Mouse (Mus musculus) limb, embryonic 11.5 days (tissue): ENCODE measurements at regions not wholly inside any gene's neighbourhood (a gene's known extent, or its start where the extent isn't known, plus 50 kb on each side); places are given as distances from the start of the nearest gene placed in this dataset.

Experiments
- ATAC-seq: fragments of 200-750 bp; cut with Nextera tagmentation; 2 replicates; pipeline ENCODE4 v1.8.0; 2017; ENCODE audit warnings: low read depth; ENCODE audit not compliant: insufficient number of reproducible peaks, low FRiP score, low TSS enrichment
- DNase-seq: peaks from one replicate; pipeline ENCODE4 v3.0.0-alpha.2; 2015; ENCODE audit warnings: low spot score
- H3K27ac ChIP-seq: fragments of 300-500 bp; sonication (generic); replicated peaks from 2 replicates; pipeline ENCODE4 v1.5.1; 2014; ENCODE audit warnings: low read depth, mild to moderate bottlenecking, low read length
- H3K27me3 ChIP-seq: fragments of 300-500 bp; sonication (generic); 2 replicates; pipeline ENCODE4 v1.6.1; 2014; ENCODE audit warnings: mild to moderate bottlenecking, low read length, mixed read lengths; ENCODE audit not compliant: control insufficient read depth, insufficient read depth
- H3K36me3 ChIP-seq: fragments of 300-500 bp; sonication (generic); 2 replicates; pipeline ENCODE4 v1.6.1; 2014; ENCODE audit warnings: mild to moderate bottlenecking, low read length, moderate library complexity, mixed read lengths; ENCODE audit not compliant: control insufficient read depth, insufficient read depth
- H3K4me1 ChIP-seq: fragments of 300-500 bp; sonication (generic); 2 replicates; pipeline ENCODE4 v1.6.1; 2014; ENCODE audit warnings: low read length, mixed read lengths; ENCODE audit not compliant: control insufficient read depth, insufficient read depth
- H3K4me2 ChIP-seq: fragments of 300-500 bp; sonication (generic); 2 replicates; pipeline ENCODE4 v1.6.1; 2014; ENCODE audit warnings: low read depth, mild to moderate bottlenecking, moderate library complexity; ENCODE audit not compliant: severe bottlenecking
- H3K4me3 ChIP-seq: fragments of 300-500 bp; sonication (generic); 2 replicates; pipeline ENCODE4 v1.5.1; 2014; ENCODE audit warnings: low read depth, low read length
- H3K9ac ChIP-seq: fragments of 300-500 bp; sonication (generic); 2 replicates; pipeline ENCODE4 v1.6.1; 2014; ENCODE audit warnings: mild to moderate bottlenecking, low read length
- H3K9me3 ChIP-seq: fragments of 300-500 bp; sonication (generic); 2 replicates; pipeline ENCODE4 v1.6.1; 2016; ENCODE audit warnings: low read length; ENCODE audit not compliant: control insufficient read depth
- WGBS: fragments of 180-500 bp; shearing (Covaris S2); extraction: QIAGEN DNeasy Blood & Tissue Kit; methylation state at CpG from one replicate; pipeline ENCODE4 v1.1.7; 2014; 5-methylcytosine and 5-hydroxymethylcytosine counted together

DNA sequence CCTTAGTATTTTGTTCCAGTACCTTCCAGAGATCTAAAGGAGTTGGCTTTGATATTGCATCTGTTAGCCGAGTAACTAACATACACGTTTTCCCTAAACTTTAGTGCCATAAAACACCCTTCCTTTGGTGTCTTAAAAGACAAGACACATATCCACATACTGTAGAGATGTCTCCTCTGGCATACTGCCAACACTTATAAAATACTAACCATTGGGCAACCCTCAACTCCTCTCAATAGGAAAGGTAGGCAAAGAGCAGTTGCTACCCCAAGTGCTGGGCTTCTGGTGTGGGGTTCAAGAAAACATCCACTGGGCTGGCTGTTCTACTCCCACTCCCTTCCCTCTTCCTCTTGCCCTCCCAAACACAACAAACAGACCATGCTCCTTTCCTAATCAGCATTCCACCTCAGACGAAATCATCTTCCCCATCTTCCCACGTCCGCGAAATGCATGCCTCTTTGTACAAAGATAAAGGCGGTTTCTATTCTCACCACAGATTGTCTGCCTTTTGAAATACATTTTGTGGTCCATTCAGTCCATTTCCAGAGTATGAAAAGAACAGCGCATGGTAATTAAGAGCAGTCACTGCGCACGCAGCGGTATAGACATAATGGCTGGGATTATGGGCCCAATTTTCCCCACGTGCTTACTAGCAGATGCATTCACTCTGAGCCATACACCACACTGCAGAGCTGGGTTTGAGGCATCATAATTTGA is 409.9 kb upstream of the Tenm4 start:
- no peaks in the 10 kb centered on the region for H3K9me3 ChIP-seq
- ATAC-seq = no peak
- H3K27me3 ChIP-seq = no peaks in the 10 kb centered on the region
- no peak overlapping the region for H3K4me2 ChIP-seq
- no peak overlapping the region for H3K4me3 ChIP-seq
- H3K4me1 ChIP-seq = no peaks in the 10 kb centered on the region
- no peak overlapping the region for H3K27ac ChIP-seq
- DNase-seq = no peak
- 89% methylated on average over 12 of the region's 12 CpGs for WGBS
- H3K9ac ChIP-seq = no peak overlapping the region
- no peaks in the 10 kb centered on the region for H3K36me3 ChIP-seq

DNA sequence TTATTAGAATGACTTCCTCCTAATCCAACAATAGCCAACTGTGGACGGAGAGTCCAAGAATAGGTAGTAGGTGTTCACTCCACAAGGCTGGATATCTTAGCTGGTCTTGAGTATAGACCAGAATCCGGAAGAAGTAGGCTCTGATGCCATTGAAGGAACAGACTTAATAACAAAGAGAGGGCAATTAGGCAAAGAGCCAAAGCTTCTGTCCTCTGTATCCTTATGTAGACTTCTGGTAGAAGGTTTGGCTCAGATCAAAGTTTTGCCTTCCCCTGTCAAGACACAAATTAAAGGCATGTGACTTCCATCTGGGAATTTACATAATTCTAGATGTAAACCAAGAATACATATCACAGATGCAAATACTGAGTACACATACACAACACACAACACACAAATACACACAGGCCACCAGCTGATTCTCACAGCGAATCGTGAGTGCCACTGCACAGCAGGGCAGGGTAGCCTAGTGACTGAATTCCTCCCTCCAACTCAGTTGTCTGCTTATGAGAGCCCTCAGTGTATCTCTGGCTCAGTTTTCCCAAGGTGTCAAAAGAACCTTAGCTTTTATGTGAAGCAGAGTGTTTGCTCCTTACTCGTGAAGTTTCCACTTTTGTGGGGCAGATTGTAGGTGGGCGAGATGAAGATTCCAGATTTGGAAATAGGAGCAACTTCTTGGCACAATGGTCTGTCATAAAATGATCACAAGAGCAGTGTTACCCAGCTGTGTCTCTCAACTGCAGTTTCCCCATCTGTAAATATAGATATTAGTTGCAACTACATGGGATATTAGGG is 404.5 kb upstream of the Tenm4 start:
- no peak for DNase-seq
- H3K4me1 ChIP-seq = no peaks in the 10 kb centered on the region
- no peak overlapping the region for H3K4me3 ChIP-seq
- ATAC-seq = no peak
- no peaks in the 10 kb centered on the region for H3K36me3 ChIP-seq
- H3K9ac ChIP-seq = no peak overlapping the region
- H3K4me2 ChIP-seq = no peak overlapping the region
- H3K27ac ChIP-seq = no peak overlapping the region
- no peaks in the 10 kb centered on the region for H3K9me3 ChIP-seq
- 88% methylated on average over 6 of the region's 6 CpGs for WGBS
- no peaks in the 10 kb centered on the region for H3K27me3 ChIP-seq

DNA sequence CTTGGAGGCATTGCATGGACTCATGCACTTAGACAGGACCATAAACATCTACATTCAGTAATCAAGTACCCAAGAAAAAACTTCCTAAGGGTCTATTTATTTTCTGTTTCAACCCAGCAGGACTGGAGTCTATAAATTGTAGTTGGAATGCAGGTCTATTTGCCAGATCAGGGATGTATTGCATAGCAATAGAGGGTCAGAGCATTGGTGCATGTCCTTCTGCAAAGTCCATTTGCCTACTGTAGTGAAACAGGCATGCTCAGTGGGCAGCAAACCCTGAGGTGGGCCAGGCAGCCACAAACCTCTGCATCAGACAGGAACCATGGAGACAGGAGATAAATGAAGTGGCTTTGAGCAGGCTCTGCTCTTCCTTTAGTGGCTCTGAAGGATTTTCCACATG is 386.5 kb upstream of the Tenm4 start:
- no peak overlapping the region for H3K9ac ChIP-seq
- no peaks in the 10 kb centered on the region for H3K36me3 ChIP-seq
- no peaks in the 10 kb centered on the region for H3K9me3 ChIP-seq
- DNase-seq (no peak), ATAC-seq (no peak)
- no peak overlapping the region for H3K4me3 ChIP-seq
- no peaks in the 10 kb centered on the region for H3K27me3 ChIP-seq
- no peaks in the 10 kb centered on the region for H3K4me1 ChIP-seq
- no peak overlapping the region for H3K27ac ChIP-seq
- no peak overlapping the region for H3K4me2 ChIP-seq

DNA sequence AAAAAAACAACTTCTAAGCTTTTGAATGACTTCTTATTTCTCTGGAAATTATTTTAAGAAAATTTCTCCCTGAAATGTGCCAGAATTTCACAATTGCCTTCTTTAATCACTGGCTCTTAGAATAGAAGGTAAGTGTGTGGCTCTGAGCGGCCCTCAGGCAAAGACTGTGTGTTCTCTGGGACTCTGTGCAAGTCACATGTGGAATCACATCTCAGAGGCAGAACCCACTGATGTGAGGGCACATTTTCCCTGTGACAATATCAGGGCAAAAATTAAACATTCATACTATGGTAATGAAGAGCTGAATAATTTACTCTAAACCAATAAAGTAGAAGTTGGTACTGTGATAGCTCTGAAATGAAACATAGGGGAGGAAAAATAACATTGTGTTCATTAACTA is 383.5 kb upstream of the Tenm4 start:
- H3K4me3 ChIP-seq = no peak overlapping the region
- H3K36me3 ChIP-seq = no peaks in the 10 kb centered on the region
- ATAC-seq (no peak), DNase-seq (no peak)
- no peak overlapping the region for H3K27ac ChIP-seq
- no peaks in the 10 kb centered on the region for H3K27me3 ChIP-seq
- no peak overlapping the region for H3K4me2 ChIP-seq
- WGBS = 77% methylated on average over 1 of the region's 1 CpGs
- H3K4me1 ChIP-seq = no peaks in the 10 kb centered on the region
- H3K9me3 ChIP-seq = no peaks in the 10 kb centered on the region
- H3K9ac ChIP-seq = no peak overlapping the region

DNA sequence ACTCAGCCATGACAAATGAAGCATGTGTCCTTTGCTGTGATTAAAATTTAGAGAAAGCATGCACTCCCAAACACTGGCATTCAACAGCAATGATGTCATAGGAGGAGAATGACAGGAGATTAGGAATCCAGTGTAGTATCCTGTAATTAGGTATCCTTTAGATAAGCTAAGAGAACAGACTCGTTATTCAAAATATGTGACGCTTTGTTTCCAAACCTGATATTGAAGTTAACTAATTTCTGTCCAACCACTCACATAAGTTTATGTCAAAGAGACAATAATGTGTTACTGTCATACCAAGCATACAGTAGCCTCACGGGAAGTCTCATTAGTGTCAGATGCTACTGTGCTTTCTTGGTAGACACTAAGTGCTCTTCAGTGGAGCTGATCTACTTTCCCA is 383.1 kb upstream of the Tenm4 start:
- Histone ChIP-seq H3K9ac (no peak overlapping the region), H3K4me1 (no peaks in the 10 kb centered on the region), H3K4me2 (no peak overlapping the region), H3K9me3 (no peaks in the 10 kb centered on the region), H3K27me3 (no peaks in the 10 kb centered on the region), H3K27ac (no peak overlapping the region), H3K36me3 (no peaks in the 10 kb centered on the region), H3K4me3 (no peak overlapping the region)
- ATAC-seq = no peak
- no peak for DNase-seq
- 84% methylated on average over 3 of the region's 3 CpGs for WGBS

DNA sequence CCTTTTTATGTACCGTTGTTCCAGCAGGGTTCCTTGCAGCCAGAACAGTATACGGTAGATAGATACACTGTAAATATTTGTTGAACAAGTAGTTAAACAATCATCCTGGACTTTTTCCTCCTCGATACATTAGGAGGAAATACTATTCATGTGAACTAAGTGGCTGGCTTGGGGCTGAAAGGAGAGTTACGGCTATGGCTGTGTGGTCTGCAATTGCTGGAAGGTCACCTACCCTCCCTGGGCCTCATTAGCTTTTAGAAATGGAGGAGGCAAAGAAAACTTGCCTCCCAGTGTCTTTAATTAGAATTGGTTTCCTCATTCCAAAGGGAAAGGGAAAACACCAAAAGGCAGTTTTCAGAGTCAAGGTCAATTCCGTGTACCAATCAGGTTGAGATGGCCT is 381.6 kb upstream of the Tenm4 start:
- Histone ChIP-seq H3K4me3 (no peak overlapping the region), H3K4me1 (no peaks in the 10 kb centered on the region), H3K9ac (no peak overlapping the region), H3K9me3 (no peaks in the 10 kb centered on the region), H3K4me2 (no peak overlapping the region), H3K36me3 (no peaks in the 10 kb centered on the region), H3K27me3 (no peaks in the 10 kb centered on the region), H3K27ac (no peak overlapping the region)
- no peak for DNase-seq
- no peak for ATAC-seq
- 75% methylated on average over 5 of the region's 5 CpGs for WGBS

DNA sequence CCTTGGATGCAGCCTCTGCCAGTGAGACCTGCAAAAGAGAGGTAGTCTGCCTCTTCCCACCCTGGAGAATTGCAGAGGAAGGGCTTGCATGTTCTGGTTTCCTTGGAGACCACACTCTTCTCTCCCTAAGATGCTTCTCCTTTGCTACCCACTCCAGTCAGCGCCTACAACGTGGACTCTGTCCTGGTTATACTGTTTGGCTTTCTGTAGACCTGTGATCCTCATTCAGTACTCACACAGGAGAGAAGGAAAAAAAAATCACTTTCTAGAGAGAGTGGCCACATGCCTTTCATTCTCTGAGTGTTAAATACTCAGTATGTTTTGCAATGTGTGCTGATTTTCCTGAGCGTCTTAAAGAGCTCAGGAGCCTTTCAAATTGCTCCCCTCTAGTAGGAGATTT is 372.0 kb upstream of the Tenm4 start:
- 63% methylated on average over 3 of the region's 3 CpGs for WGBS
- no peaks in the 10 kb centered on the region for H3K27me3 ChIP-seq
- H3K9ac ChIP-seq = no peak overlapping the region
- DNase-seq (no peak), ATAC-seq (no peak)
- no peaks in the 10 kb centered on the region for H3K36me3 ChIP-seq
- H3K4me1 ChIP-seq = no peaks in the 10 kb centered on the region
- no peak overlapping the region for H3K4me3 ChIP-seq
- H3K4me2 ChIP-seq = no peak overlapping the region
- H3K27ac ChIP-seq = no peak overlapping the region
- H3K9me3 ChIP-seq = no peaks in the 10 kb centered on the region

DNA sequence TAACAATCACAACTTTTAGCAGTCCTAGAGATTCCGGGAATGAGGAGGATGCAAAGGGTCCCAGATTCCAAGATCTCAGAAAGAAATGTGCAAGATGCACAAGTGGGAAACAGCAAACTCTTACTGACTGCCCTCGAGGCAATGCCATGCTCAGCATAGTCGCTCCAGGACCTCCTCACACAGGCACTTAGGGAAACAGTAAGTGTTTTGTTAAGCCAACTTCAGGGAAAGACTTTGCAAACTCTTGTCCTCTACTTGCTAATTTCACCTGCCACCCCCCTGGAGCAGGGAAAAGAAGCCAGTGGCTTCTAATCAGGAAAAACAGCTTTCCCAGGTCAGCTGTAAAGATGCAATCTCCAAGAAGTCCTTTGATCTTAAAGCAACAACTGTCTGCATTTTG is 361.4 kb upstream of the Tenm4 start:
- H3K27me3 ChIP-seq = no peaks in the 10 kb centered on the region
- H3K9ac ChIP-seq = no peak overlapping the region
- ATAC-seq (no peak), DNase-seq (peak; percentile 21)
- H3K4me2 ChIP-seq = no peak overlapping the region
- 17% methylated on average over 3 of the region's 3 CpGs for WGBS
- no peaks in the 10 kb centered on the region for H3K36me3 ChIP-seq
- no peak overlapping the region for H3K4me3 ChIP-seq
- no peak overlapping the region for H3K27ac ChIP-seq
- peaks cover 7% of the 10 kb centered on the region; the same call in 1 of the 2 replicates for H3K4me1 ChIP-seq
- no peaks in the 10 kb centered on the region for H3K9me3 ChIP-seq
